Mouse (Mus musculus): ENCODE results near the gene Pyurf. TPM values are rescaled to one million over a fixed set of nuclear protein-coding genes. Genes with fewer than 3 reads are reported as not detected.

Pyurf gene
- 12.3 TPM in 2 replicates for polyA plus RNA-seq (2015; fragmentation: Nextera tagmentation; extraction: Ambion mirVana)

GRCm38 (mm10) chr6:57691467-57692261, at the start of gene Pyurf:
TSS of gene Pyurf (minus strand) at chr6:57692078.
- DNase-seq (peak; percentile 95), ATAC-seq (peak; percentile 97)
- Histone ChIP-seq H3K27me3 (ENCODE audit: insufficient read depth, low read length) (no peaks in the 10 kb centered on the region), H3K27ac (ENCODE audit: low read depth) (peak within 1 kb of the TSS; percentile 94), H3K4me1 (ENCODE audit: insufficient read depth) (peaks cover 5% of the 10 kb centered on the region), H3K9me3 (ENCODE audit: low read length) (no peaks in the 10 kb centered on the region), H3K36me3 (replicated peaks; ENCODE audit: insufficient read depth, low read length) (peaks cover 11% of the 10 kb centered on the region), H3K4me3 (ENCODE audit: low read depth, low read length) (peak within 1 kb of the TSS; percentile 72), H3K4me2 (ENCODE audit: low read depth, low read length) (peak within 1 kb of the TSS; percentile 80), H3K9ac (replicated peaks) (peak within 1 kb of the TSS; percentile 68)
- WGBS (ENCODE audit: insufficient replicate concordance) = under 1% methylated on average over 52 of the region's 52 CpGs
- TF ChIP-seq EP300 (IDR thresholded peaks at IDR 0.05; ENCODE audit: low read depth) (no peak), CTCF (IDR thresholded peaks at IDR 0.05; ENCODE audit: low read depth) (0 out of 2 replicates have a peak, but pooled peaks have one; percentile 23)

- 96% methylated on average over 1 of the region's 1 CpGs for WGBS (ENCODE audit: insufficient replicate concordance)
- Histone ChIP-seq H3K27me3 (ENCODE audit: insufficient read depth, low read length) (no peaks in the 10 kb centered on the region), H3K9me3 (ENCODE audit: low read length) (no peaks in the 10 kb centered on the region), H3K9ac (replicated peaks) (no peak overlapping the region), H3K4me3 (ENCODE audit: low read depth, low read length) (no peak overlapping the region), H3K27ac (ENCODE audit: low read depth) (no peak overlapping the region), H3K4me2 (ENCODE audit: low read depth, low read length) (no peak overlapping the region), H3K4me1 (ENCODE audit: insufficient read depth) (peaks cover 4% of the 10 kb centered on the region), H3K36me3 (replicated peaks; ENCODE audit: insufficient read depth, low read length) (peaks cover 9% of the 10 kb centered on the region)
- ATAC-seq = no peak
- TF ChIP-seq EP300 (IDR thresholded peaks at IDR 0.05; ENCODE audit: low read depth) (no peak), CTCF (IDR thresholded peaks at IDR 0.05; ENCODE audit: low read depth) (no peak)
- DNase-seq = no peak
These were observed 29.5 kb upstream of the Pyurf start for GRCm38 (mm10) chr6:57721347-57721746.

DNA sequence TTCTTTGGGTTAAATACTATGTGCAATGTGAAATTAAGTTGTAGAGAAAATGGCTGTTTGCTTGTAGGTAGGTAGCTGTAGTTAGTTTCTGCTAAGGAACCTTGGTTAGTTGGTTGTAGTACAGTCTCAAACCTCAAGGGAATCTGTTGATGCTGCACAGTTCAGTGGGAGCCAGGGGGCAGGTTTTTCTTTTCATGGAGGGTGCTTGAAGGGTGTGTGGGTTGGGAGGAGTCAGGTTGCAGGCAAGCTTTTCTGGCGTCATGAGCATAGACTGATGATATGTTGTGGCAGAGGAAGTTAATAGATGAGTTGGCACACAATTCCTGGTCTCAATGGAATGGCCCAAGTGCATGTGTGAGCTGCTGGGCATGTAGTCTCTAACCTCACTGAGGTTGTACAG, 19.8 kb upstream of the Pyurf start:
- DNase-seq (no peak), ATAC-seq (peak; percentile 43; the same call in 1 of the 2 replicates)
- Histone ChIP-seq H3K27ac (ENCODE audit: low read depth) (no peak overlapping the region), H3K4me1 (ENCODE audit: insufficient read depth) (no peaks in the 10 kb centered on the region), H3K4me2 (ENCODE audit: low read depth, low read length) (no peak overlapping the region), H3K4me3 (ENCODE audit: low read depth, low read length) (no peak overlapping the region), H3K36me3 (replicated peaks; ENCODE audit: insufficient read depth, low read length) (no peaks in the 10 kb centered on the region), H3K9ac (replicated peaks) (no peak overlapping the region), H3K9me3 (ENCODE audit: low read length) (no peaks in the 10 kb centered on the region), H3K27me3 (ENCODE audit: insufficient read depth, low read length) (no peaks in the 10 kb centered on the region)
- 9% methylated on average over 1 of the region's 1 CpGs for WGBS (ENCODE audit: insufficient replicate concordance)
- TF ChIP-seq EP300 (IDR thresholded peaks at IDR 0.05; ENCODE audit: low read depth) = no peak
- TF ChIP-seq CTCF (IDR thresholded peaks at IDR 0.05; ENCODE audit: low read depth) = peak; percentile 32

DNA sequence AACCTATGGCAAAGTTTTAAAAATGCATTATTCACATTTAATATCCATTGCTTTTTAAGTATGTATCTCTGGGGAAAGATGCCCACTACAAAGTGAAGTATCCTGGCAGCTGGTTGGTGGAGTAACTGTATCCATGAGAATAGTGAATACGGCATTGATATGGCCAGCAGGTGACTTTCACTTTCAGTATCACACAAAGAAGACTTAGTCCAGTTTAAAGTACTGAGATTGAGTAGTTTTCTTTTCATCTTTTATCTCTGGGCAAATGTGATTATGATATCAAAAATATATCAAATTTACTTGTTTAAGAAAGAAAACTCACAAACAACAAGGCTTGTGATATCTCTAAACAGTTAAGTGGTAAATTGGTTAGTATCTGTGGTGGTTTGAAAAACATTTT, 14.8 kb upstream of the Pyurf start:
- Histone ChIP-seq H3K27ac (ENCODE audit: low read depth) (no peak overlapping the region), H3K4me1 (ENCODE audit: insufficient read depth) (0 out of 2 replicates have a peak, but pooled peaks cover 2% of the 10 kb centered on the region), H3K36me3 (replicated peaks; ENCODE audit: insufficient read depth, low read length) (no peaks in the 10 kb centered on the region), H3K9me3 (ENCODE audit: low read length) (no peaks in the 10 kb centered on the region), H3K27me3 (ENCODE audit: insufficient read depth, low read length) (no peaks in the 10 kb centered on the region), H3K4me2 (ENCODE audit: low read depth, low read length) (no peak overlapping the region), H3K9ac (replicated peaks) (no peak overlapping the region), H3K4me3 (ENCODE audit: low read depth, low read length) (no peak overlapping the region)
- ATAC-seq = no peak
- no peak for DNase-seq
- WGBS (ENCODE audit: insufficient replicate concordance) = 68% methylated on average over 1 of the region's 1 CpGs
- TF ChIP-seq EP300 (IDR thresholded peaks at IDR 0.05; ENCODE audit: low read depth) = no peak

- H3K4me3 ChIP-seq (ENCODE audit: low read depth, low read length) = peak overlapping the region; percentile 79
- TF ChIP-seq CTCF (IDR thresholded peaks at IDR 0.05; ENCODE audit: low read depth) (no peak), EP300 (IDR thresholded peaks at IDR 0.05; ENCODE audit: low read depth) (no peak)
- no peaks in the 10 kb centered on the region for H3K36me3 ChIP-seq (replicated peaks; ENCODE audit: insufficient read depth, low read length)
- peak overlapping the region; percentile 80 for H3K27ac ChIP-seq (ENCODE audit: low read depth)
- peak overlapping the region; percentile 69 for H3K9ac ChIP-seq (replicated peaks)
- DNase-seq = no peak
- 24% methylated on average over 2 of the region's 2 CpGs for WGBS (ENCODE audit: insufficient replicate concordance)
- 0 out of 2 replicates have a peak, but pooled peaks cover 2% of the 10 kb centered on the region for H3K4me1 ChIP-seq (ENCODE audit: insufficient read depth)
- peak overlapping the region; percentile 84 for H3K4me2 ChIP-seq (ENCODE audit: low read depth, low read length)
- H3K9me3 ChIP-seq (ENCODE audit: low read length) = no peaks in the 10 kb centered on the region
- no peak for ATAC-seq
- H3K27me3 ChIP-seq (ENCODE audit: insufficient read depth, low read length) = no peaks in the 10 kb centered on the region
These were observed 11.8 kb upstream of the Pyurf start for GRCm38 (mm10) chr6:57703703-57704102.

DNA sequence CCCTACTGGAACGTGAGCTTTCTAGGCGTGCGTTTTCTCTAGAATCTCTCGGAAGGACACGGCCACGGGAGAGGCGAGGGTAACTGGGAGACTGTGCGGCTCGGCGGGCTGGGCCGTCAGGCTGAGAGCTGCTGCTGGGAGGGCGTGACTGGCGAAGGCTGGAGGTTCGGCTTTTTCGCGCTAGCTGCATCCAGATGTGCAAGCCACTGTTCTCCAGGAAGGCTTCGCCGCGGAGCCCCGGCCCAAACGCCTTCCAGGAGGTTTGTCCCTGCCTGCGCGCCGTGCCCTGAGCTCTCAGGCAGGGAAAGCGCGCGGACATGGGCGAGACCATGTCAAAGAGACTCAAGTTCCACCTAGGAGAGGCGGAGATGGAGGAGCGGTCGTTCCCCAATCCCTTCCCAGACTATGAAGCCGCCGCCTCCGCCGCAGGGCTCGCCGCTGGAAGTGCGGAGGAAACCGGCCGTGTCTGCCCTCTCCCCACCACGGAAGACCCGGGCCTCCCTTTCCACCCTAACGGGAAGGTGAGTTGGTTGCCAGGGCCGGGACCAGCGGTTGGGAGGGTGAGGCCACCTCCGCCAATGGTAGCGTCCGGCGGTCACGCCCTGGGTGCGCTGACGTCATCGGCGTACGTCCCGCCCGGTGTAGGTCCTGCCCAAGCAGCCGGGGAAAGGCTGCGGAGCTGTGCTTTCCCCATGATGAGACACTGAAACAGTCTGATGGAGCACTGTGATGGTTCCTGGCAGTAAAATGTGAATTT, 11.0 kb upstream of the Pyurf start:
- peak overlapping the region; percentile 69 for H3K9ac ChIP-seq (replicated peaks)
- ATAC-seq = peak; percentile 99

More for the DNA sequence above, 11.0 kb upstream of the Pyurf start:
- H3K4me3 ChIP-seq (ENCODE audit: low read depth, low read length) = peak overlapping the region; percentile 79
- H3K4me1 ChIP-seq (ENCODE audit: insufficient read depth) = 0 out of 2 replicates have a peak, but pooled peaks cover 2% of the 10 kb centered on the region
- H3K36me3 ChIP-seq (replicated peaks; ENCODE audit: insufficient read depth, low read length) = no peaks in the 10 kb centered on the region
- peak overlapping the region; percentile 84 for H3K4me2 ChIP-seq (ENCODE audit: low read depth, low read length)
- under 1% methylated on average over 59 of the region's 59 CpGs for WGBS (ENCODE audit: insufficient replicate concordance)
- TF ChIP-seq EP300 (IDR thresholded peaks at IDR 0.05; ENCODE audit: low read depth) (peak; percentile 60; the same call in 1 of the 2 replicates), CTCF (IDR thresholded peaks at IDR 0.05; ENCODE audit: low read depth) (no peak)
- H3K27me3 ChIP-seq (ENCODE audit: insufficient read depth, low read length) = no peaks in the 10 kb centered on the region
- peak overlapping the region; percentile 80 for H3K27ac ChIP-seq (ENCODE audit: low read depth)
- DNase-seq = peak; percentile 97
- H3K9me3 ChIP-seq (ENCODE audit: low read length) = no peaks in the 10 kb centered on the region
